Mouse (Mus musculus) intestine, embryonic 15.5 days (tissue): ENCODE data around the gene Peli2. TPM values are rescaled to one million over a fixed set of nuclear protein-coding genes. Genes with fewer than 3 reads are reported as not detected.

Experiments
- ATAC-seq: fragments of 200-750 bp; cut with Nextera tagmentation; 2 replicates; pipeline ENCODE4 v1.8.0; 2017; ENCODE audit warnings: moderate TSS enrichment, moderate library complexity
- H3K27ac ChIP-seq: fragments of 300-500 bp; sonication (generic); 2 replicates; pipeline ENCODE4 v1.5.1; 2015; ENCODE audit warnings: mild to moderate bottlenecking, inconsistent platforms
- H3K27me3 ChIP-seq: fragments of 300-500 bp; sonication (generic); replicated peaks from 2 replicates; pipeline ENCODE4 v1.6.1; 2015; ENCODE audit warnings: inconsistent platforms
- H3K36me3 ChIP-seq: fragments of 300-500 bp; sonication (generic); 2 replicates; pipeline ENCODE4 v1.6.1; 2015; ENCODE audit warnings: inconsistent platforms
- H3K4me1 ChIP-seq: fragments of 300-500 bp; sonication (generic); replicated peaks from 2 replicates; pipeline ENCODE4 v1.6.1; 2015; ENCODE audit warnings: inconsistent platforms
- H3K4me2 ChIP-seq: fragments of 300-500 bp; sonication (generic); replicated peaks from 2 replicates; pipeline ENCODE4 v1.6.1; 2015; ENCODE audit warnings: mild to moderate bottlenecking, inconsistent platforms
- H3K4me3 ChIP-seq: fragments of 300-500 bp; sonication (generic); replicated peaks from 2 replicates; pipeline ENCODE4 v1.5.1; 2015; ENCODE audit warnings: inconsistent platforms
- H3K9ac ChIP-seq: fragments of 300-500 bp; sonication (generic); 2 replicates; pipeline ENCODE4 v1.6.1; 2015; ENCODE audit warnings: inconsistent platforms
- H3K9me3 ChIP-seq: fragments of 300-500 bp; sonication (generic); 2 replicates; pipeline ENCODE4 v1.6.1; 2016; ENCODE audit warnings: inconsistent platforms
- WGBS: fragments of 180-500 bp; shearing (Covaris S2); methylation state at CpG from one replicate; pipeline ENCODE4 v1.1.7; 2015; 5-methylcytosine and 5-hydroxymethylcytosine counted together
- polyA plus RNA-seq: library from polyadenylated mRNA; unstranded; fragments of >200 nt; fragmentation: Nextera tagmentation; extraction: Ambion mirVana; gene quantifications from 2 replicates; pipeline ENCODE4 v1.2.1, GENCODE M21; 2015

The Peli2 gene
- polyA plus RNA-seq, 1 experiment from 2014 or later, result 5.3 TPM

DNA sequence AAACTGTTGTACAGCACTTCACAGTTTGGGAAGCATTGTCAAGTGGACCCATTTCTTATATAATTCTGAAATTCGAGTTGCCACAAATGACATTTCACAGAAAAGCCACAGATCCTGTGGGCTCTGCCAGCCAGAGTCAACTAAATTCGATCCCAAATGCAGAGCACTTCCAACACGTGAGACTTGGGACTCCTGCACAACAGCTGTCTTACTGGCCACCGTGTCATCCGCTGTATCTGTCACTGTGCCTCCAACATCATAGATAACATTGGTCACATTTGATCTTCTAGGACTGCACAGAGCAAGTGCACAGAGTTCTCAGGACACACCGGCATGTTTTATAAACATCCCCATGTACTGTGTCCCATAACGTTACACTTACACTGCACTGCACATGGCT lies 14.2 kb upstream of the Peli2 start:
- Histone ChIP-seq H3K4me3 (no peak overlapping the region), H3K4me1 (no peaks in the 10 kb centered on the region), H3K27me3 (no peaks in the 10 kb centered on the region), H3K9ac (no peak overlapping the region), H3K4me2 (no peak overlapping the region), H3K27ac (no peak overlapping the region), H3K9me3 (no peaks in the 10 kb centered on the region), H3K36me3 (no peaks in the 10 kb centered on the region)
- WGBS, result 78% methylated on average over 7 of the region's 7 CpGs
- no peak for ATAC-seq

- Histone ChIP-seq H3K9ac (no peak overlapping the region), H3K4me2 (no peak overlapping the region), H3K27me3 (no peaks in the 10 kb centered on the region), H3K4me3 (no peak overlapping the region), H3K36me3 (no peaks in the 10 kb centered on the region), H3K9me3 (no peaks in the 10 kb centered on the region), H3K4me1 (peaks cover 16% of the 10 kb centered on the region), H3K27ac (no peak overlapping the region)
- no peak for ATAC-seq
- 77% methylated on average over 5 of the region's 5 CpGs for WGBS
Observed at GRCm38 (mm10) chr14:48117986-48118385, 2.6 kb upstream of the Peli2 start.

DNA sequence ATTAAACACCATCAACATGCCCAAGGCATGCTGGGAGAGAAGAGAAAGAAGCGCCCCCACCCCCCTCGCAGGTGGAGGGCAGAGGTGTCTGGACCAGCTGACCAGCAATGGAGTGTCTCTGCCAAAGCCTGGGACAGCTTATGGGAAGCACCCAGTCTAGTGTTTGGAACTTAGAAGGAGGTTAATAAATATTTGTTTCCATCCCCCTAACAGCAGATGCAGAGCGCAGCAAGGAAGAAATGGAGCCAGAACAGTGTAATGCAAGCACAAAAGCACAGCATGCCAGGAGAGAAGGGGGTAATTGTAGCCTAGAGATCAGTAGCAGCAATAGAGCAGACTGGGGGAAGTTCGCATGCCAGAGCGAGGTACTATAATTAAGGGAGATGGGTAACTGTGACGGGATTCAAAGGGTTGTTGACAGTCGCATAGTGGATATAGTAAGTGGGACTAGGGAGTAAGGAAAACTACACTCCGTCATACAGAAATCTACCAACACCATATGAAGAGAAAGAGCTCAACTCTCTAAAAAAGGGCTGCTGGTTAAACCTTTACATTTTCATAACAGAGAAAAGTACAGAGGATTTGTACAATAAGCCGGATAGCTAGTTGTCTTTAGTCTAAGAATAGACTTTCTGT lies 1.5 kb upstream of the Peli2 start:
- no peaks in the 10 kb centered on the region for H3K36me3 ChIP-seq
- H3K4me1 ChIP-seq, result peaks cover 16% of the 10 kb centered on the region
- no peaks in the 10 kb centered on the region for H3K27me3 ChIP-seq
- ATAC-seq, result no peak
- H3K4me2 ChIP-seq, result peak overlapping the region; percentile 90; the same call in 1 of the 2 replicates
- 30% methylated on average over 9 of the region's 9 CpGs for WGBS
- no peak overlapping the region for H3K27ac ChIP-seq
- no peak overlapping the region for H3K4me3 ChIP-seq
- no peaks in the 10 kb centered on the region for H3K9me3 ChIP-seq
- H3K9ac ChIP-seq, result no peak overlapping the region

- H3K4me2 ChIP-seq, result peak overlapping the region; percentile 90
- no peak overlapping the region for H3K27ac ChIP-seq
- H3K27me3 ChIP-seq, result no peaks in the 10 kb centered on the region
- peak overlapping the region; percentile 22 for H3K4me3 ChIP-seq
- H3K4me1 ChIP-seq, result peaks cover 21% of the 10 kb centered on the region
- no peaks in the 10 kb centered on the region for H3K9me3 ChIP-seq
- no peak for ATAC-seq
- 11% methylated on average over 17 of the region's 17 CpGs for WGBS
- H3K36me3 ChIP-seq, result no peaks in the 10 kb centered on the region
- H3K9ac ChIP-seq, result no peak overlapping the region
Observed at GRCm38 (mm10) chr14:48119648-48120270, 864 bp upstream of the Peli2 start.

DNA sequence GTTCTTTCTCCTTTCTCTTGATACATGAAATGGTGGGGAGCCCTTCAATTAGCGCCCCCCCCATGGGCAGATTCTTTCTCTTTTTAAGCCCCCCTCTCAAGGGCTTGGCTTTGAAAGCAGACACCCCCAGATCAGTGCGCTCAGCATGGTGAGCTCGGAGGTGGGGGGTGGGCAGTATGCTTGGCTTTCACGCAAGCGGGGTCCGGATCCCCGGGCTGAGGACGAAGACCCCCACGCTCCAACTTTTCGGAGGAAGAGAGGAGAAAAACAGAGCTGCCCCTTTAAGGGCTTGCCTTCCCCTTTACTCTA lies 226 bp upstream of the Peli2 start:
- no peak for ATAC-seq
- peak overlapping the region; percentile 90 for H3K4me2 ChIP-seq
- H3K27me3 ChIP-seq, result no peaks in the 10 kb centered on the region
- peak overlapping the region; percentile 91 for H3K4me3 ChIP-seq
- WGBS, result under 1% methylated on average over 9 of the region's 10 CpGs
- H3K27ac ChIP-seq, result peak overlapping the region; percentile 85; the same call in 1 of the 2 replicates
- no peaks in the 10 kb centered on the region for H3K36me3 ChIP-seq
- H3K9me3 ChIP-seq, result no peaks in the 10 kb centered on the region
- peaks cover 23% of the 10 kb centered on the region for H3K4me1 ChIP-seq
- peak overlapping the region; percentile 77 for H3K9ac ChIP-seq

- under 1% methylated on average over 32 of the region's 32 CpGs for WGBS
- no peaks in the 10 kb centered on the region for H3K27me3 ChIP-seq
- ATAC-seq, result peak; percentile 34
Observed at GRCm38 (mm10) chr14:48121529-48122517, 1.2 kb downstream of the Peli2 start.

GRCm38 (mm10) chr14:48124011-48124410 lies 3.4 kb downstream of the Peli2 start:
- H3K9me3 ChIP-seq, result no peaks in the 10 kb centered on the region
- no peak overlapping the region for H3K27ac ChIP-seq
- H3K4me2 ChIP-seq, result no peak overlapping the region
- ATAC-seq, result no peak
- H3K4me1 ChIP-seq, result peaks cover 21% of the 10 kb centered on the region
- no peak overlapping the region for H3K4me3 ChIP-seq
- 78% methylated on average over 5 of the region's 5 CpGs for whole genome bisulfite sequencing
- H3K27me3 ChIP-seq, result no peaks in the 10 kb centered on the region
- H3K9ac ChIP-seq, result no peak overlapping the region
- no peaks in the 10 kb centered on the region for H3K36me3 ChIP-seq

More at GRCm38 (mm10) chr14:48121529-48122517, 1.2 kb downstream of the Peli2 start:
- H3K4me2 ChIP-seq, result peak overlapping the region; percentile 90
- H3K36me3 ChIP-seq, result no peaks in the 10 kb centered on the region
- H3K27ac ChIP-seq, result peak overlapping the region; percentile 85
- no peaks in the 10 kb centered on the region for H3K9me3 ChIP-seq
- peak overlapping the region; percentile 77 for H3K9ac ChIP-seq
- peaks cover 23% of the 10 kb centered on the region for H3K4me1 ChIP-seq
- H3K4me3 ChIP-seq, result peak overlapping the region; percentile 91

- WGBS, result 64% methylated on average over 4 of the region's 4 CpGs
- peaks cover 18% of the 10 kb centered on the region for H3K4me1 ChIP-seq
Observed at GRCm38 (mm10) chr14:48124816-48125215, 4.2 kb downstream of the Peli2 start.

DNA sequence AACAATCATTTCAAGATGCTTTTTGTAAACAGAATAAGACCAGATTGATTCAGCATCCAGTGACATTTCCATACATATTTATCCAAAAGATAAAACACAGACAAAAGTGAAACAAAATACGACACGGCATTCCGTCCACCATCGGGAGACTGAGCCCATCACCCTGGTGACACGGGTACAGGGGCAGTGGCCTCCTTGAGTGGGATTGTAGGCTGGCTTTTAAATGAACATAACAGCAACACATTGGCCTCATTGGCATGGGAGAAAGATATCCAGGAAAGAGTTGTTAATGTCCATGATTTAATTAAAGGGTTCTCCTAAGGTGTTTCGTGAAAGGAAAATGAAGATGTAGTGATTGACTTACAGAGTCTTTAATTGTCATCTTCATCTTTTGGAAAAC lies 5.3 kb downstream of the Peli2 start:
- H3K36me3 ChIP-seq, result no peaks in the 10 kb centered on the region
- WGBS, result 88% methylated on average over 6 of the region's 6 CpGs
- H3K27ac ChIP-seq, result no peak overlapping the region
- H3K9ac ChIP-seq, result no peak overlapping the region
- H3K4me3 ChIP-seq, result no peak overlapping the region
- no peaks in the 10 kb centered on the region for H3K9me3 ChIP-seq
- no peaks in the 10 kb centered on the region for H3K27me3 ChIP-seq
- ATAC-seq, result no peak
- peaks cover 18% of the 10 kb centered on the region for H3K4me1 ChIP-seq
- H3K4me2 ChIP-seq, result no peak overlapping the region

More at GRCm38 (mm10) chr14:48124816-48125215, 4.2 kb downstream of the Peli2 start:
- Histone ChIP-seq H3K4me3 (no peak overlapping the region), H3K27ac (no peak overlapping the region), H3K36me3 (no peaks in the 10 kb centered on the region), H3K27me3 (no peaks in the 10 kb centered on the region), H3K9ac (no peak overlapping the region), H3K4me2 (no peak overlapping the region), H3K9me3 (no peaks in the 10 kb centered on the region)
- ATAC-seq, result no peak

GRCm38 (mm10) chr14:48126931-48127330 lies 6.3 kb downstream of the Peli2 start:
- H3K9ac ChIP-seq, result no peak overlapping the region
- ATAC-seq, result no peak
- 79% methylated on average over 4 of the region's 4 CpGs for WGBS
- H3K4me3 ChIP-seq, result no peak overlapping the region
- peaks cover 25% of the 10 kb centered on the region for H3K4me1 ChIP-seq
- H3K36me3 ChIP-seq, result no peaks in the 10 kb centered on the region
- H3K27ac ChIP-seq, result no peak overlapping the region
- H3K9me3 ChIP-seq, result no peaks in the 10 kb centered on the region
- H3K27me3 ChIP-seq, result no peaks in the 10 kb centered on the region
- H3K4me2 ChIP-seq, result no peak overlapping the region

DNA sequence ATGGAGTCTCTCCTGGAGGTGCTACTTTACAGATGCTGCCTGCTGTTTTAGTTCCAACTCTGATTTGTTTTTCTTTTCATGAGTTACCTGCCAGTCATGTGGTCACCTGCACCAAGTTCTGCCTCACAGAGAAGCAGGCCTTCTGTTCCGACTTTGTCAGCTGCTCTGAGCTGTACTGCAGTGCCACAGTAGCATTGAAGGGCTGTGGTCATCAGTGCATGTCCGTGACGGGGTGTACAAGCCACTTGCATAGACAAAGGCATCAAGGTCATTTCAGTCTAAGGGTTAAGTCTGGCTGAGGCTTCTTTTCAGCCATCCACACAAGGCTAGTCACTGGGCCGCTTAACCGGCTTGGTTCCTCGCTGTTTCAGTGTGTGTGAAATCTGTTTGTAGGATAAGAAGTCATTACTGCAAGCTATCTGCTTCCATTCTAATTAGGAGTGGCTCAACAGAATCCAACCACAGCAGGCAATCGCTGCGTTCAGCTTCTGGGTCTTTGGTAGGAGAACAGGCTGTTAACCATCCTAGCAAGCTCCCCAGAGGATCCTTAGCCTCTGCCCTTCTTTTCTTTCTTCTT lies 7.1 kb downstream of the Peli2 start:
- Histone ChIP-seq H3K4me1 (peaks cover 24% of the 10 kb centered on the region), H3K9me3 (no peaks in the 10 kb centered on the region), H3K36me3 (no peaks in the 10 kb centered on the region), H3K4me2 (no peak overlapping the region), H3K9ac (no peak overlapping the region), H3K27me3 (no peaks in the 10 kb centered on the region), H3K27ac (no peak overlapping the region), H3K4me3 (no peak overlapping the region)
- WGBS, result 78% methylated on average over 8 of the region's 8 CpGs
- ATAC-seq, result no peak

DNA sequence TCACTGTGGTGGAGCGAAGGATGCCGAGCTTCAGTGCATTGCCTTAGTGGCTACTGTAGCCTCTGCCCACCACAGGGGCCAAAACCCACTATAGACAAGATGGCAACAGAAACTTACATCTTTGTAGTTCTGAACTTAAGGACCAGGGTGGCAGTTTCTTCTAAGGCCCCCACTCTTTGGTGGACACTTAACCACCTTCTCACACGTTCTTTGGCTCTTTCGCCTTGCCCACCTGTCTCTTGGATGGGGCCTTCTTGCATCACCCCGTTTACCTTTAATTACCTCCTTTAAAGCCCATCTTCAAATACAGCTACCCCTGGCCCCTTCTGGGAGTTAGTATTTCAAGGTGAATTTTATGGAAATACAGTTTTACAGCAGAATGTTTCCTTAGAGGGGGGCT lies 8.1 kb downstream of the Peli2 start:
- no peak for ATAC-seq
- Histone ChIP-seq H3K4me1 (peaks cover 29% of the 10 kb centered on the region), H3K36me3 (no peaks in the 10 kb centered on the region), H3K27me3 (no peaks in the 10 kb centered on the region), H3K4me3 (no peak overlapping the region), H3K9ac (no peak overlapping the region), H3K4me2 (no peak overlapping the region), H3K27ac (no peak overlapping the region), H3K9me3 (no peaks in the 10 kb centered on the region)
- 89% methylated on average over 5 of the region's 5 CpGs for whole genome bisulfite sequencing
